Mouse (Mus musculus) right cerebral cortex, adult 2 months (tissue): ENCODE results near the gene Hagh.

Experiments
- DNase-seq, 2 experiments: peaks; one replicate each; pipeline ENCODE4 v3.0.0; 2021 to 2022; ENCODE audit warnings: low spot score in 2 of 2

Gene Hagh

DNA sequence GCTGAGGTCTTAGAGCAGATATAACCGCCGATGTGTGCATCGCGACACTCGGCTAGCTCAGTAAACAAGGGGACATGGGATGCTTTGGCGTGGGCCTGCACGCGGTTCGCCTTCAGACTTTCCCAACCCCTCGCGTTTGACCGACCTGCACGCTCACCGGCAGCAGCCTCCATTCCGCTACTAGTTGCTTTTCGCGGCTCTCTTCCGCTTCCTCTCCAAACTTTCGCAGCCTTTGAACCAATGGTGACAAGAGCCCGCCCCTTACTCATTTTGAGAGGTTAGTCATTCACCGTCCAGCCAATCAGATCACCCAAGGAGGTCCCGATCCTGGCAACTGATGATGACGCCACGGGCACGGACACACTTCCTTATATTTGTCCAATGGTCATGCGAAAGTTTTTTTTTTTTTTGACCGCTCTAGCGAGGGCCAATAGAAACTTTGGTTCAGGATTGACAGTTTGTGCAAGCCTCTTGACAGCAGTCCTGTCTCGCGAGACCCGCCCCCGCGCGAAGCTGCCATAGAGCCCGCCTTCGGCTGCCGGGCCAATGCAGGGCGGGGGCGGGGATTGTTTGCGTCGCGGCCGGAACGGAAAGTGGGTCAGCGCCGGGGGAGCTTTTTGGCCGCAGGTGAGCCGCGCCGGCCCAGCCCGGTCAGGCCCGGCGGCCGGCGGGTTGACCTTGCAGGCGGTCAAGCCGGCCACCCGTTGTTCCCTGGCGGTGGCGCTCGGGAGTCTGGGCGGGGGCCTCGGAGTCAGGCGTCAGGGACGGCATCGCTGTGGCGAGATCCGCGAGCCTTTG, 46.4 kb downstream of the Hagh start, which contains the start of the genes Nubp2 and Spsb3:
Gene Nubp2, minus strand, starts transcription at position 216 of the 798 bp plus-strand sequence.
Gene Spsb3, plus strand, starts transcription at position 510 of the 798 bp plus-strand sequence.
- peak; percentile 99 to 100 for DNase-seq

GRCm38 (mm10) chr17:24886932-24887271, 47.0 kb downstream of the Hagh start:
- peak in 1 of 2 experiments; percentile 57 for DNase-seq

DNA sequence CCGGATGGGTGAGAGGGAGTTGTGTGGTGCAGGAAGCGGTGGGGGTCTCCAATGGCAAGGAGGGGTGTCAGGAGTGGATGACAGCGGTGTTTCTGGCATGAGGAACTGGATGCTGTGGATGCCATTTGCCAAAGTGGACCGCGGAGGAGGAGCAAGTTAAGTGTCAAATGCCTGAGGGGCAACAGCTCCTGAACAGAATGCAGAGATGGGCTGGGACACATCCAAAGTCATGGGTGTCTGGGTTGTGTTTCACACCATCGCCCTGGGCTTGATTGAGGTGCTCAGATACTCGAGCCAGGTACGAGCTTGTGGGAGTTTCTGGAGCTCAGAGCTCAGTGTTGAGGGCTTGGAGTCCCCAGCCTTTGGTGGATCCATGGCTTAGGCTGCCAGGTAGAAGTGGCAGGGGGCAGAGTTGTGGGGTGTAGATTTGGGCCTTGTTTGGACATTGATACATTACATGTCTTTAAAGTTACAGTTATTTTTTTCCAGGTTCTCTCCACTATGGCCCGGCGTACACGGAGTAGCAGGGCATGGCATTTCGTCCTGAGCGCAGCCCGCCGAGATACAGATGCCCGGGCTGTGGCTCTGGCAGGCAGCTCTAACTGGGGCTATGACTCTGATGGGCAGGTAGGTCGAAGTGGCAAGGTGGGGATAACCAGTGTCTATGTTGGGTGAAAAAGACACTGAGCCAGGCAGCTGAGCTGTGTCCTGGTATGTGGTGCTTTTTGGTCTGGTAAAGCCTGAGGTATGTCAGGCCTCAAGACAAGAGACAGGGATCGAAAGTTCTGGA, 47.5 kb downstream of the Hagh start:
- no peak for DNase-seq

GRCm38 (mm10) chr17:24888862-24889261, 48.9 kb downstream of the Hagh start:
- no peak for DNase-seq

GRCm38 (mm10) chr17:24890151-24891092, 50.5 kb downstream of the Hagh start:
- no peak for DNase-seq

- no peak for DNase-seq
Measured at GRCm38 (mm10) chr17:24891321-24891720, 51.4 kb downstream of the Hagh start.

GRCm38 (mm10) chr17:24892785-24893184, 52.8 kb downstream of the Hagh start:
- no peak for DNase-seq

GRCm38 (mm10) chr17:24893276-24893675, 53.3 kb downstream of the Hagh start:
- no peak for DNase-seq

- no peak for DNase-seq
Measured at GRCm38 (mm10) chr17:24894061-24894994, 54.4 kb downstream of the Hagh start.

GRCm38 (mm10) chr17:24894995-24895547, 55.1 kb downstream of the Hagh start, which contains the start of the genes Eme2 and Mrps34:
Eme2 (minus strand) TSS chr17:24895087.
Mrps34 (plus strand) TSS chr17:24895116.
- peak; percentile 85 to 90 for DNase-seq

GRCm38 (mm10) chr17:24895571-24896240, 55.8 kb downstream of the Hagh start:
- no peak for DNase-seq

GRCm38 (mm10) chr17:24896241-24896992, 56.5 kb downstream of the Hagh start, which contains the start of gene Nme3:
Nme3 (plus strand) TSS chr17:24896500.
- peak; percentile 70 to 77 for DNase-seq

- no peak for DNase-seq
Measured at GRCm38 (mm10) chr17:24896993-24897269, 57.0 kb downstream of the Hagh start.

GRCm38 (mm10) chr17:24897600-24897999, 57.7 kb downstream of the Hagh start:
- no peak for DNase-seq

DNA sequence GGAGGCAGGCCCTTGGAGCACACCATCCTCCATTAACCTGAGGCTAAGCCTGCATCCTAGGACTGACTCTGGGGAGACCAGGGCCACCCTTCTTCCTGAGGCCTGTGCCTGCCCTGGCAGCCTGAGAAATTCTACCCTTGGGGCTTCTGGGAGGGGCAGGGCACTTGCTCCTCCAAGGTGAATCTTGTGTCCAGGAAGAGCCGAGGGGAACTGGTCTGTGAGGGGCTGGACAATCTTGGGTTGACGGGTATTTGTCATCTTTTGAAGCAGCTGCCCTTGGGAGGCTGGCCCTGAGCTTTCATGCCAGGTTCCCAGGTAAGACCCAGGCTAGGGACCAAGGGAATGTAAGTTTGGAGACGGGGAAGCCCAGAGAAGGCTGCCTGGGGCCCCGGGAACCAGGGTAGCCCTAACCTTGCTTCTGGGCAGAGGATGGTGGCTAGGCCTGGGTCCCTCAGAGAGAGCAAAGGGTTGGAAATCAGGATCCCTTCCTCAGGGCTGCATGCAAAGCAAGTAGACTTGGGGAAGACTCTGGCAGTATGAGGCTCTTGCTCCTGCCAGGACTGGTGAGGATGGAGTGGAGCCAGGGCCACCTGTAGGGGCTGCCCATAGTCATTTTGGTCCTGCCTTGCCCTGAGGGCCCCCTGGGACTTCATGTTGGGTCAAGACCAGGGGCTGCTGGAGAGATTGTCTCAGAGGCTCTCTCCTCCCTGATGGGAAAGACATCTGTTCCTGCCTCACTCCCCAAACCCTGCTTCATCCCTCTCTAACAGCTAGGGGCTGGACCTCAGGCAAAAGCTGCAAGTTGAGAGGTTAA, 58.3 kb downstream of the Hagh start:
- DNase-seq = no peak

GRCm38 (mm10) chr17:24899153-24899552, 59.2 kb downstream of the Hagh start:
- no peak for DNase-seq

GRCm38 (mm10) chr17:24900014-24900413, 60.1 kb downstream of the Hagh start:
- DNase-seq = no peak

DNA sequence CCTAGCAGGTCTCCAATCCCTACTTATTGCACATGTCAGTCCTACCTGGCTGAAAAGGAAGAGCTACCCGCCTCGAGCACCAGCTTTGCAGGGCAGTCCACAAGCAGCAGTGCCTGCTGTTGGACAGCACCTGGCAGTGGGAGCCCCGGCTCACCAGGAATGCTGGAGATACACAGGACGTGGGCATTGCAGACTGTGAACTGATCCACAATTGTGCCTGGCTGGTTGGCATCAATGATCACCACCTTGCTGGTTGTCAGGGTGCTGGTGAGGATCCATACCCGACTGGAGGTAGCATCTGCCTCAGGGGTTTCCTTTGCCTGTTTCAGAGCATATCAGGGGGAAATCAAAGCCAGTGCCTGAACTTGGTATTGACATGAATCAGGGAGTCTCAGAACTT, 62.2 kb downstream of the Hagh start:
- DNase-seq = no peak
